Mouse (Mus musculus) gastrocnemius, postnatal 14 days (tissue): Measurements from ENCODE around the gene Cacna2d2. TPM values are rescaled to one million over a fixed set of nuclear protein-coding genes. Genes with fewer than 3 reads are reported as not detected.
"Not testable (repeated sequence)": the region's sequence is repeated elsewhere in the genome, so short reads cannot be mapped to it uniquely, and the experiment has no call there.

ENCODE experiments used
- DNase-seq: peaks from one replicate; pipeline ENCODE4 v3.0.0; 2021; ENCODE audit warnings: mixed read lengths
- intact Hi-C: fragments of 180-260 bp; cut with DNase I; formaldehyde crosslinking; loops from one replicate; pipeline ENCODE4 v1.15.1; 2025; ENCODE audit warnings: low total_unique reads
- total RNA-seq, 2 experiments: library from RNA; stranded (reverse); gene quantifications; 2 replicates each; pipeline ENCODE4 v1.2.3; 2021

Gene Cacna2d2
- total RNA-seq, 2 experiments from 2014 or later, result 0.78 to 1.0 TPM

DNA sequence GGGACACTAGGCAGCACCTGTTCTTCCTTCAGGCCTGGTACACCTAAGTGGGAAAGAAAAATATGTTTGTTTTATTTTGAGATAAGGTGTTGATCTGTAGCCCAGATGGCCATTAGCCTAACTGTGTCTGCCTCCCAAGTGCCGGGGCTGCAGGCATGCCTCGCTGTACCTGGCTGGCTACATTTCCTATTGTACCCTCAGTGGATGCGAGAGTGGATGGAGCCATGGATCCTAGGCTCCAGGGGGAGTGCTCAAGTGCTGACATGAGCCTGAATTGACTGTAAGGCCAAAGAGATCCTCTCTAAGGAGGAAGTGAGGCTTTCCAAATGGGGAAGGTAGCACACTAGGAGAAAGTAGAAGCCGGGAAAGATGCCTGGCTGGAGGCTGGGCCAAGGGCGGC is 148.5 kb downstream of the Cacna2d2 start:
- DNase-seq, result no peak
- intact Hi-C loops, result no loop called here

DNA sequence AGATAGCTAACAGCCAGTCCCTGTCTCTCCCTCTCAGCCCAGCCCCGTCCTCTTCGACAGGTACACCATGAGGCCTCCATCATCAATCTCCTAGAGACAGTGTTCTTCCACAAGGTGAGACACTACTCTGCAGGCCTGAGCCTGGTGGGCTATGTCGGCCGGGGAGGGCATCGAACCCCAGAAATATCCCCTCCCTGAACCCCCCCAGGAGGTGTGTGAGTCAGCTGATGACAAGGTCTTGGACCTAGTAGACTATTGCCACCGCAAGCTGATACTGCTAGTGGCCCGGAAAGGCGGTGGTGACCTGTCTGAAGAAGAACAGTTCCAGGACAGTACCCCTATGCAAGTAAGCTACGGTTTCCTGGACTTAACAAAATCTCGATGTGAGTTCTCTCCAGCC is 149.4 kb downstream of the Cacna2d2 start:
- intact Hi-C loops, result no loop called here
- no peak for DNase-seq

DNA sequence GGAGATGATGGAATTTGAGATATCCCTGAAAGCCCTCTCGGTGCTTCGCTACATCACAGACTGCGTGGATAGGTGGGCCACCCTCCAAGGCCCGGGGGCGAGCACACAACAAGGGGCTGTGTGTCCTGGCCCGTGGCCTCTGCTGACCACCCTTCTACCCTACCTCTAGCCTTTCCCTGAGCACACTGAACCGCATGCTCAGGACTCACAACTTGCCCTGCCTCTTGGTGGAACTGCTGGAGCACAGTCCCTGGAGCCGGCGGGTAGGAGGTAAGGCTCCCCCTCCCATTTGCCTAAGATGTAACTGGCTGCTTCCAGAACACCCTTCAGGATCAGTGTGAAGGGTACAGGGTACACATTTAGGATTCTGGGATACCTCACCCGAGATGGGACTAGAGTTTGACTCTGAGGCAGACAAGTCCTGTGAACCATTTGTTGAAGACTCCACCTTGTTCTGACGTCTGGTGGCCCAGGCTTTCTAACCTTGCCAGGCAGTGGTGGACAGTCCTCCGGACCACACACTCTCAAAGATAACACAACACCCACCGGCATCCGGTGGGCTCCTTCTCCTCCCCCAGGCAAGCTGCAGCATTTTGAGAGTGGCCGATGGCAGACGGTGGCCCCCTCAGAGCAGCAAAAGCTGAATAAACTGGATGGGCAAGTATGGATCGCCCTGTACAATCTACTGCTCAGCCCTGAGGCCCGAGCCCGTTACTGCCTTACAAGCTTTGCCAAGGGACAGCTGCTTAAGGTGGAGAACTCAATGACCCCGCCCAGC is 150.1 kb downstream of the Cacna2d2 start:
- intact Hi-C loops, result no loop called here
- no peak for DNase-seq

DNA sequence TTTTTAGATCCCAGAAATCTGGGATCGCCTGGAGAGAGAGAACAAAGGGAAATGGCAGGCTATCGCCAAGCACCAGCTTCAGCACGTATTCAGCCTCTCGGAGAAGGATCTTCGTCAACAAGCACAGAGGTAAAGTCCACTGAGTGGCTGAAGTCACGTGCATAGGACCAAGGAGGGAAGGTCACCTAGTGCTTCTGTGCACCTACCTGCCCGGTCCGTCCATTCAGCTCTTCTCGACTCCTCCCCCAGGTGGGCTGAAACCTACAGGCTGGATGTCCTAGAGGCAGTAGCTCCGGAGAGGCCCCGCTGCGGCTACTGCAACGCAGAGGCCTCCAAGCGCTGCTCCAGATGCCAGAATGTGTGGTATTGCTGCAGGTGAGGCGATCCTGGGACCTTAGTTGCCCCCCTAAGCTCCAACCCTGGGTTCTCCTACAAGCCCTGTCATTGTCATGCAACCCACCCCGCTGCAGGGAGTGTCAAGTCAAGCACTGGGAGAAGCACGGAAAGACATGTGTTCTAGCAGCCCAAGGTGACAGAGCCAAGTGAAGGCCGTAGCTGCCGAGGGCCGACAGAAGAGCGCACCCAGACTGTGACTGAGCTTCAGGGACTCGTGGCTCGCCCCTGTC is 151.2 kb downstream of the Cacna2d2 start:
- no peak for DNase-seq
- intact Hi-C loops, result no loop called here

DNA sequence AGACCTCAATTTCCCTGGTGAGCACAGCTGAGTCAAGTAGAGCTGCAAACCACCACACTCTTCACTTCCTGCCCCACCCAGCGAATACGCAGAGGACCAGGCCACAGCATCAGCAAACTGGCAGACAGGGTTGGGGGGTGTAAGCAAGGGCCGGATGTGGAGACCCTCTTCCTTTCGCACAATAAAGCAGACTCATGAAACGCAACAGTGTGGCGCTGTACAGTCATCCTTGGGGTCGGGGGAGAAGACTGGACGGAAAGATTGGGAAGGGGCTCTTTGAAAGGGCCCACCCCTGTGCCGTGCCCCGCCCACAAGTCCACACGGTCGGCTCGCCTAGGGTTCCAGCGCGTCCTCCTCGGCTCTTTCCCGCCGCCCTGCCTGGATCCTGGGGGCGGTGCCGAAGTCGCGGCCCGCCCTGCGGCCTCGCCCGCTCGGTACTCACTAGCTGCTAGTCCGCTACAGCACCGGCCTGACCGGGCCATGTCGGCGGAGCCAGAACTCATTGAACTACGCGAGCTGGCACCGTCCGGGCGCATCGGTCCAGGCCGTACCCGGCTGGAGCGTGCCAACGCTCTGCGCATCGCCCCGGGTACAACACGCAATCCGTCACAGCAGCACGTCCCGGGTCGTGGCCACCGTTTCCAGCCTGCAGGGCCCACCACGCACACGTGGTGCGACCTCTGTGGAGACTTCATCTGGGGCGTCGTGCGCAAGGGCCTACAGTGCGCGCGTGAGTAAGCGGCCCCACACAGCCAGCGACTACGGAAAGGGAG is 151.9 kb downstream of the Cacna2d2 start, which contains the start of gene Rassf1:
TSS of gene Rassf1 (plus strand) at position 439 of the 773 bp plus-strand sequence.
- DNase-seq, result peak; percentile 78
- intact Hi-C loops, result no loop called here

DNA sequence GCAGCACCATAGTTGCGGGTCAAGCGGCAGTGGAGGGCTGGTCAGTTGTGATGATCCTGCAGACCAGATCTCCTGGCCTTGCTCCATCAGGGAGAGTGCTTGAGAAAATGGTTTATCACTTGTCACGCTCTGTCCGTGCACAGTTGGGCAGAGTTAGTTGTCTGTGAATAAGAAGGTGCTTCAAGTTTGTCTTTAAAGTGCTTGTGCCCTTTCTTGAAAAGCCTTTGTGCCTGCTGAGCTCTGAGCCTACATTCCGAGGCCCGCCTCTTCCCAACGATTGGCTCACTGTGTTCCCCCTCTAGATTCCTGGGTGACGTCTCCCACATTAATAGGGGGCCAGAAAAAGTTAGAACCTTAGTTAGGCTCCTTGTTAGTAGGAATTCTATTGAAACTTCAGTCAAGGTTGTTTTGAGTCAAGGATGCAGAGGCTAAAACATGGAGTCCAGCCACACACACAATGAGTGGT is 152.5 kb downstream of the Cacna2d2 start:
- intact Hi-C loops, result no loop called here
- DNase-seq, result no peak

DNA sequence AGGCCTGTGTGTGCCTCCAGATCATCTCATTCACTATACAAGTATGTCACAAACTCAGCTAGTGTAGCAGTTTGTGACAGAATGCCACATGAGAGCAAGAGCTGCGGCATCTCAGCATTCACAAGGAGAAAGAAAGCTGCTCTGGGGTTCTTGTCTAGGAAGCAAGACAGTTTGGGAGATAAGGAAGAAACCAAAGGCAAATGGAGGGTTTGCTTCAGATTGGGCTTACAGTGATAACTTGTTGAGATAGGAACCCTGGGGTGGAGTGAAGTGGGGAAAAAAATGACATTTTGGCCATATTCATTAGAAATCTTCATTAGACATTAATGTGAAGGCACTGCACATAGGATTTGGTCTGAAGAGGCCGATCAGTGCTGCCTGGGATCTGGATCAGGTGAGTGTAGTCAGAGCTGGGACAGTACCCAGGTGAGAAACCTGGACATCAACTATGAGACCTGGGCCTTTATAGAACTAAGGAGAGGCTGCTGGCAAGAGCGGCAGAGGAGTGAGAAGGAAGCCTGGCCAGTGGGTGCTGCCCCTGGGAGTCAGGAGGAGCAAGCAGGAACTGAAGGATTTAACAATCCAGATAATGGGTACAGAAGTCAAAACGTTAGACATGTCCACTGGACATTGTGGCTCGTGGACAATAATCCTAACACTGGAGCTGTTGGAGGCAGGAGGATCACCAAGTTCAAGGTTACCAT is 153.4 kb downstream of the Cacna2d2 start:
- intact Hi-C loops, result no loop called here
- no peak for DNase-seq

DNA sequence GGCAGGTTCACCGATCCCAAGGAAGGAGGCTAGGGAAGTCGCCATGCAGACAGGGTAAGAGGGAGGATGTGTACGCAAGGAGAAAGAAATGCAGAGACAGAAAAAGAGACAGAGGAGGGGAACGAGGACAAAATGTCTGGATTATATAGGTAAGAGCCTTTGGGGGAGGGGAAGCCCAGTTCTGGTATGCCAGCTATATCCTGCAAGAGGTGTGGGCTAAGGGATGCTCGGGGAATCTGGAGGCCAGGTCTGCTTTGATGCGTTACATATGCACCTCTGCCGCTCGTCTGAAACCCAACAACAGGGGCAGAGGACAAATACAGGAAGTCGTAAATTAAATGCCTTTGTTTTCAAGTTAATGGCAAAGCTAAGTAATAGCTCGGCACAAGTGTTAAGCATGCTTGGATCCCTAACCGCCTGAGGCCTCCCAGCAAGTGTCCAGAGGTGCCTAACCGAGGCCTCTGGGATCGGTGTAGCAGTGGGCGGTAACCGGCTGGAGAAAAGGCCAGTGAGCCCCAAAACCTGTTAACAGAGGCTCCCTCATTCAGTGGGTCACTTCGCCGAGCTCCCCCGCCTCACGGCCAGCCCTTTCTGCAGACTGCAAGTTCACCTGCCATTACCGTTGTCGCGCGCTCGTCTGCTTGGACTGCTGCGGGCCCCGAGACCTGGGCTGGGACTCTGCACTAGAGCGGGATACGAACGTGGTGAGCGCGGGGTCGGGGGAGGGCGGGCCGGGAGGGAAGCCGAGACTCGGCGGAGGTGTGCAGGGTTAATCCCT is 154.3 kb downstream of the Cacna2d2 start:
- no peak for DNase-seq
- intact Hi-C loops, result no loop called here

DNA sequence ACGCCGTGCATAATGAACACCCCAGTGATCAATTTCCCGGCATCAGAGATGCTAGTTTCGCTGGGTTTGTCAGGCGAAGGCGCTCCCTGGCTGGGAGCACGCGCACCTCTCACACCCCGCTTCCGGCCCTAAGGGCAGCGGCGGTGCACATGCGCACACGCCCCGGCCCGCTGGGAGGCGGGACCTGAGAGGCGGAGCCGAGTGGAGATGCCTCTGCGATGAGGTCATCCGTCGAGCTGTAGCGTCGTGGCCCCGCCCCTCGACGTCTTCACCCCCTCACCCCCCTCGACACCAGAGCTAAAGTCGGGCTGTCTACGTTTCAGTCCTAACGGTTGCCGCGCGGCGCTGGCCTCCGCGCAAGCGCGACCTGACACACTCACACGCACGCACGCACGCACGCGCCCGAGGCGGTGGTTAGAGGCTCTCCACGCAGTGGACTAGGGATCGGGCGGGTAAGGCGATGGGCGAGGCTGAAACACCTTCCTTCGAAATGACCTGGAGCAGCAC is 155.0 kb downstream of the Cacna2d2 start:
- peak; percentile 95 for DNase-seq
- intact Hi-C loops, result no loop called here

DNA sequence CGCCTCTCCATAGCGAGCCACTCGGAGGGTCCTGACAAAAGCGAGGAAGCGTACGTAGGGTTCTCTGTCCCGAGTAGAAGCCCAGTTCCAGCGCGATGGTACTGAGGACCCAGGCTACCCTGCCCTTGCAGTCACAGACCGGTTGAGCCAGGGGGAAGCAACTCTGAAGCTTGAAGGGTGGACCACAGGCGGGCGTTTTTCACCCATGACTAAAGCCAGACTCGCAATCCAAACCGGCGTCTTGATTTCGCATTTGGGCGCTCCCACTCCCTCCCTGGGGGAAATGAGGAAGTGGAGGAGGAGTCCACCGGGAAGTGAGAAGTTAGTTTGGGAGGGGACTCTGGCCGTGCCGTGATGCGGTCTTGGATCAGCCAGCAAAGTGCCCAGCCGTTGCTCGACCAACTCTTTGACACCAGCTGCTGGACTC is 155.6 kb downstream of the Cacna2d2 start:
- intact Hi-C loops, result no loop called here
- DNase-seq, result peak; percentile 70

DNA sequence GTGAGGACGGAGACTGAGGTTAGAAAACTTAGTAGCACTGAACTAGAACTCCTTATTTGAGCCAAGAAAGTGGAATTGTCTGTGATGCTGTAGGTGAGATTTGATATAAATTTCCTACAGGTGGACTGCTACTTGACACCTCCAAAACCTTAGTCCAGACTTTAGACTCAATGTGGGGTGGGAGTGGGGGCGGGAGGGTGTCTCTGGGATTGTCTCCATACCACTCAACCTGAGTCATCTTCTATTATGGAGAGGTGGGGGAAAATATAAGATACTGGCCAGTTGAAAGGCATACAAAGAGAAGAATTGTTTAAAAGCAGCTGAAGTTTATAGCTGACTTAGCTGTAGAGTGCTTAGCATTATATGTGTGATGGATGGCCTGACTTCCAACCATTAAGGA is 156.3 kb downstream of the Cacna2d2 start:
- DNase-seq, result no peak
- intact Hi-C loops, result no loop called here

DNA sequence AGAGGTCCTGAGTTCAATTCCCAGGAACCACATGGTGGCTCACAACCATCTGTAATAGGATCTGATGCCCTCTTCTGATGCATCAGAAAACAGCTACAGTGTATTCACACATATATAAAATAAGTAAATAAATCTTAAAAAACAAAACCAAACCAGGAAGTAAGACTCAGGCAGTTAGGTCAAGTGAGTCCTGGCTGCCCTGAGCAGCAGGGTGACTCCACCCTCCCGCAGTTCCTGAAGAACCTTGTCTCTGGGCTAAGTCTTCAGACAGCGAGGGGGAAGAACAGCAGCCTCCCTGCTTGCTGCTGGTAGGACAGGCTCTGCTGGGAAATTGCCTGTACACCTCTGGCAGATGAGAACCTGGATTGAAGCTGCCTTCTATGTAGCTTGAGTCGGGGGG is 156.9 kb downstream of the Cacna2d2 start:
- intact Hi-C loops, result no loop called here
- DNase-seq, result no peak

DNA sequence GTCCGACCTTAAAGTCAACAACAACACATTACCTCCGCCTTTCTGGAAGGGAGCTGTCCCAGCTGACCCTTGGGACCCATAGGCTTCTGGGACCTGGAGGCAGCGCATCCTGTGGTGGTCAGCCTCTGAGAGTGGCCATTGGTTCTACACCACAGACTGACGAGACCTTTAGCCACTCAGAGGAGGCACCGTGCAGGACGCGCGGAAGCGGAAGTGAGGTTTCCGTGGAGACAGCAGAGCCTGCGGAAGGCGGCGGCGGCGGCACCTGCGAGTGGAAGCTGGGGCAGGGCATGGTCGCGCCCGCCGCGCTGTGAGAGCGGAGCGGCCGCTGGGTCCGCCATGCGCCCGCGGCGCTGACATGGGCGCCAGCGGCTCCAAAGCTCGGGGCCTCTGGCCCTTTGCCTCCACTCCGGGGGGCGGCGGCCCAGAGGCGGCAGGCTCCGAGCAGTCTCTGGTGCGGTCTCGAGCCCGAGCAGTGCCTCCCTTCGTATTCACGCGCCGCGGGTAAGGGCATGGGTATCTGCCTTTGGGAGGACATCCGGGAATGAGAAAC is 163.7 kb downstream of the Cacna2d2 start, which contains the start of gene Tusc2:
TSS of gene Tusc2 (plus strand) at position 227 of the 553 bp plus-strand sequence.
- intact Hi-C loops, result no loop called here
- DNase-seq, result peak; percentile 94

DNA sequence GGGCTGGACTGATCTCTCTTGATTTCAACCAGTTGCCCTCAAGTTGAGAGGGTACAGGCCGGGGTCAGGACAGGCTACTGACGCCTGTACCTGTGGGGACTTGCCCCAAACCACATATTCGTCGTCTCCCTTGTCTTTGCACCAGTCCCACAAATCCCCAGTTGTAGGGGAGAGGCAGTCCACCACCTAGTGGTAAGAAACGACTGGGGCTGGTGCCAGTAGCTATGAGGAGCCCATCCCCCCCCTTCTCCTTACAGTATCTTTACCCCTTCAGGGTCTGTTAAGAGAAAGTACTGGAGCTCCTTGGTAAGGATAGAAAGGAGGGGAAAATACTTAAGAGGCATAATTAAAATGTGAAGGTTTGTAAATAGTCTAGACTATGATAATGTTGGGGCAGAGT is 166.1 kb downstream of the Cacna2d2 start:
- intact Hi-C loops, result not testable (repeated sequence)

DNA sequence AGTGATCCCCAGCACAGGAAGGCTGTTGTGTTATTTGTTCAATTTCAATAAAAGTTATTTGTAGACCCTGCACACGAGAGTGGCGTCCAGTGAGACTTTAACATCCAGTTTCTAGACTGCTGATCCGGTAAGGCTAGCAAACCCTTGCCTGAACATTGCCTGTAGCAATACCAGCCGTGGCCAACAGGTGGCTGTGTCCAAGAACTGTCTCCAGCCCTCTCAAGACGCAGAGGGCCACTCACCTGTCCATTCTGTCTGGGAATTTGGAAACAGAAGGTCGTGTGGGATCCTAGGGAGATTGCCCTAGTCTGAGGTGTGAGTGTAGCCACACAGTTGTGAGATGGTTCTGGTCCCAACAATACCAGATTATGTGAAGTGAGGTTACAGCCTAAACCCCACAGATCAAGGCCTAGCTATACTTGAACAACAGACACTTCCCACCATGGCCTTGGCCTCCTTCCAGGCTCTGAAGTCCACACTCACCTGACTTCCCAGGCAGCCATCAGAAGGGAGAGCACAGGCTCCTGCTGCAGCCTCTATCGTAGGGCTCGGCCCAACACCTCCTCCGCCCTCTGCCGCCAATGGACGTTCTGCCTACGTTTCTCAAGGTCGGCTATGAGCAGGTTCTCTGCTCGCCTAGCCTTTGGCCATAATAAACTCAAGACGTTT is 166.8 kb downstream of the Cacna2d2 start:
- intact Hi-C loops, result no loop called here
- DNase-seq, result peak; percentile 80

More for the DNA sequence above, 166.1 kb downstream of the Cacna2d2 start:
- DNase-seq, result not testable (repeated sequence)

DNA sequence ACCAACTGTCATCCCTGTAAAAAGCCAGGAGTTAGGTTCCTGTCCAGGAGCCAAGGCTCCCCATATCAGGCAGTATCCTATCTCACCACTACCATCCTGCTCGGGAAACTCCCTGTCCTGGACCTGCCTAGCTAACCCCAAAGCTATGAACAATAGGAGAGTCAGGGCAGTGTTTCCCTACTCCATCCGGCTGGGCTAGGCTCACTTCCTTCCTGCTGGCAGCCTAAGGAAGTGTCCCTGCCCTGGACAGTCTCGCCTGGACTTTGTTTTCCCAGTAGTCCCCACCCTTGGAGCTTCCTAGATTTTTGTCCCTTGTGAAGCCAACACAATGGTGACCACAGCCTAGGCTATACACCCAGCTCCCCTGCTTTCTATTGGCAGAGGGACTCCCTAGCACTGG is 167.4 kb downstream of the Cacna2d2 start:
- intact Hi-C loops, result no loop called here
- DNase-seq, result no peak

DNA sequence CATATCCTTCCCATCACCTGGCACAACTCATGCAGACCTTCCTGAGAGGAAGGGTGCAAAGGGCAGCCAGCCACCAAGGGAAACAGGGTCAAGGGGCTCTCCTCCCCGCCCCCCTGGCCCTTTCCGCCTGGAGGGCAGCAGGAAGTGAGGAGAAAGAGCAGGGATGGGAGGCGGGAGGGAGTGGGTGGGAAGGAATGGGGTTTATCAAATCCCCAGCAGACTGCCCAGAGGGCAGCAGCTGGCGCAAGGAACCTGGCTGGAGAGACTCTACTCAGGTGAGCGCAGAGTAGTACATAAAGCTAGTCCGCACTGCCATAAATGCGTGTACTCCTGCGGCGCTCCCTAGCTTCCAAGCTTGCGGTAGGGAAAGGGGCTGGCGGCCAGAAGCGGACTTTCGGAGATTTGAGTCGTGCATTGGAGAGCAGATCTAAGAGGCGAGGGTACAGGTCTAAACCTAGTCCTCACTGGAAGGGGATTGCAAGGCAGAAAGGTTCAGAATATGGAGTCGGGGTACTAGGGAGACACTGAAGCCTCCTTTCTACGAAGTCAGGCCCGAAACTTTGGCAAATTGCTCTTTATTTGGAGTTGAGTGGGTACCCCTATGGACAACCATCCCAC is 168.4 kb downstream of the Cacna2d2 start, which contains the start of gene Hyal2:
TSS of gene Hyal2 (plus strand) at position 244 of the 618 bp plus-strand sequence.
- no peak for DNase-seq
- intact Hi-C loops, result no loop called here
